Mouse (Mus musculus): ENCODE results near the gene Kcnj4. TPM values are rescaled to one million over a fixed set of nuclear protein-coding genes. Genes with fewer than 3 reads are reported as not detected.
A peak's percentile ranks its signal among the peaks of the same experiment; 100 is the strongest.

Kcnj4 gene
- polyA plus RNA-seq, 1 experiment, result 115 TPM

GRCm38 (mm10) chr15:79516171-79517096 is 11.4 kb upstream of the Kcnj4 start, which contains the start of gene Kdelr3:
TSS of gene Kdelr3 (plus strand) at chr15:79516411.
- Histone ChIP-seq H3K27ac (ENCODE audit: insufficient read depth, low read length) (no peak within 1 kb of the TSS), H3K4me1 (ENCODE audit: control insufficient read depth, insufficient read depth, low read length) (no peaks in the 10 kb centered on the region; the same call in 1 of the 2 replicates), H3K4me3 (ENCODE audit: insufficient read depth, low read length) (peak within 1 kb of the TSS; percentile 34)
- TF ChIP-seq CTCF (IDR thresholded peaks at IDR 0.05; ENCODE audit: extremely low read depth, insufficient read depth, low read length) (no peak), POLR2A (IDR thresholded peaks at IDR 0.05; ENCODE audit: extremely low read depth, insufficient read depth, low read length) (no peak)

- Histone ChIP-seq H3K4me3 (ENCODE audit: insufficient read depth, low read length) (no peak overlapping the region), H3K4me1 (ENCODE audit: control insufficient read depth, insufficient read depth, low read length) (peaks cover 2% of the 10 kb centered on the region), H3K27ac (ENCODE audit: insufficient read depth, low read length) (no peak overlapping the region)
- TF ChIP-seq CTCF (IDR thresholded peaks at IDR 0.05; ENCODE audit: extremely low read depth, insufficient read depth, low read length) (no peak), POLR2A (IDR thresholded peaks at IDR 0.05; ENCODE audit: extremely low read depth, insufficient read depth, low read length) (no peak)
Measured at GRCm38 (mm10) chr15:79513940-79514339, 8.9 kb upstream of the Kcnj4 start.

- Histone ChIP-seq H3K4me3 (ENCODE audit: insufficient read depth, low read length) (peak overlapping the region; percentile 32), H3K27ac (ENCODE audit: insufficient read depth, low read length) (no peak overlapping the region)
- no peak; the same call in 1 of the 2 replicates for TF ChIP-seq POLR2A (IDR thresholded peaks at IDR 0.05; ENCODE audit: extremely low read depth, insufficient read depth, low read length)
- TF ChIP-seq CTCF (IDR thresholded peaks at IDR 0.05; ENCODE audit: extremely low read depth, insufficient read depth, low read length), result no peak
Measured at GRCm38 (mm10) chr15:79511553-79512320, 6.7 kb upstream of the Kcnj4 start.

GRCm38 (mm10) chr15:79510425-79510824 is 5.4 kb upstream of the Kcnj4 start:
- Histone ChIP-seq H3K27ac (ENCODE audit: insufficient read depth, low read length) (peak overlapping the region; percentile 75), H3K4me1 (ENCODE audit: control insufficient read depth, insufficient read depth, low read length) (peaks cover 2% of the 10 kb centered on the region), H3K4me3 (ENCODE audit: insufficient read depth, low read length) (peak overlapping the region; percentile 32)
- TF ChIP-seq POLR2A (IDR thresholded peaks at IDR 0.05; ENCODE audit: extremely low read depth, insufficient read depth, low read length), result 0 out of 2 replicates have a peak, but pooled peaks have one; percentile 10
- TF ChIP-seq CTCF (IDR thresholded peaks at IDR 0.05; ENCODE audit: extremely low read depth, insufficient read depth, low read length), result no peak

More at GRCm38 (mm10) chr15:79511553-79512320, 6.7 kb upstream of the Kcnj4 start:
- peaks cover 2% of the 10 kb centered on the region for H3K4me1 ChIP-seq (ENCODE audit: control insufficient read depth, insufficient read depth, low read length)

GRCm38 (mm10) chr15:79509998-79510397 is 5.0 kb upstream of the Kcnj4 start:
- peak overlapping the region; percentile 32 for H3K4me3 ChIP-seq (ENCODE audit: insufficient read depth, low read length)
- peak overlapping the region; percentile 75 for H3K27ac ChIP-seq (ENCODE audit: insufficient read depth, low read length)
- TF ChIP-seq CTCF (IDR thresholded peaks at IDR 0.05; ENCODE audit: extremely low read depth, insufficient read depth, low read length) (no peak), POLR2A (IDR thresholded peaks at IDR 0.05; ENCODE audit: extremely low read depth, insufficient read depth, low read length) (no peak)
- H3K4me1 ChIP-seq (ENCODE audit: control insufficient read depth, insufficient read depth, low read length), result peaks cover 2% of the 10 kb centered on the region

- Histone ChIP-seq H3K27ac (ENCODE audit: insufficient read depth, low read length) (no peak overlapping the region), H3K4me1 (ENCODE audit: control insufficient read depth, insufficient read depth, low read length) (peaks cover 2% of the 10 kb centered on the region), H3K4me3 (ENCODE audit: insufficient read depth, low read length) (no peak overlapping the region; the same call in 1 of the 2 replicates)
- TF ChIP-seq POLR2A (IDR thresholded peaks at IDR 0.05; ENCODE audit: extremely low read depth, insufficient read depth, low read length) (no peak), CTCF (IDR thresholded peaks at IDR 0.05; ENCODE audit: extremely low read depth, insufficient read depth, low read length) (no peak)
Measured at GRCm38 (mm10) chr15:79507055-79507828, 2.2 kb upstream of the Kcnj4 start.

- 0 out of 2 replicates have a peak overlapping the region, but pooled peaks have one; percentile 24 for H3K27ac ChIP-seq (ENCODE audit: insufficient read depth, low read length)
- H3K4me3 ChIP-seq (ENCODE audit: insufficient read depth, low read length), result peak overlapping the region; percentile 93
- TF ChIP-seq POLR2A (IDR thresholded peaks at IDR 0.05; ENCODE audit: extremely low read depth, insufficient read depth, low read length) (no peak), CTCF (IDR thresholded peaks at IDR 0.05; ENCODE audit: extremely low read depth, insufficient read depth, low read length) (no peak)
- H3K4me1 ChIP-seq (ENCODE audit: control insufficient read depth, insufficient read depth, low read length), result peaks cover 4% of the 10 kb centered on the region
Measured at GRCm38 (mm10) chr15:79506460-79506859, 1.4 kb upstream of the Kcnj4 start.

- H3K4me1 ChIP-seq (ENCODE audit: control insufficient read depth, insufficient read depth, low read length), result peaks cover 4% of the 10 kb centered on the region
- TF ChIP-seq CTCF (IDR thresholded peaks at IDR 0.05; ENCODE audit: extremely low read depth, insufficient read depth, low read length) (no peak), POLR2A (IDR thresholded peaks at IDR 0.05; ENCODE audit: extremely low read depth, insufficient read depth, low read length) (peak; percentile 51; the same call in 1 of the 2 replicates)
- H3K27ac ChIP-seq (ENCODE audit: insufficient read depth, low read length), result peak overlapping the region; percentile 78; the same call in 1 of the 2 replicates
- H3K4me3 ChIP-seq (ENCODE audit: insufficient read depth, low read length), result peak overlapping the region; percentile 93
Measured at GRCm38 (mm10) chr15:79505616-79506283, 709 bp upstream of the Kcnj4 start.
